Mouse (Mus musculus): Measurements from ENCODE around the gene Sp2. TPM values are rescaled to one million over a fixed set of nuclear protein-coding genes. Genes with fewer than 3 reads are reported as not detected.

Gene Sp2
- polyA plus RNA-seq, 1 experiment from 2014 or later: 14.4 TPM

DNA sequence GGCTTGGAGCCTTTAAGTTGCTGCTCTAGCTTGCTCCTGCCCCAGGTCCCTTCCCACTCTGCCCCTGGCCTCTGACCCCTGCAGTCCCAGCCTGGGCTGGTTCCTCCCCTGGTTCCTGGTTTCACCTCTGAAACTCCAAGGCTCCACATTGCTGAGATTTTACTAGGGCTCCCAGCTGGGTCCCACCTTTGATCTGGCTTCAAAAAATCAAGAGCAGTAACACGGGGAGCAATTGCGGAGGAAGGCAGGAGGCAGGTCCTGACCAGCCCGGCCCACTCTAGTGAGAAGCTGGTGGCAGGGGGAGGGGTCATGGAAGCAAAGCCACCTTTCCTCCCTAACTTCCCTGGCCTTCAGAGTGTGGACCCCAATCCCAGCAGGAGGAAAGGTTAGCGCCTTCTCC lies 2.1 kb upstream of the Sp2 start:
- Histone ChIP-seq H3K9ac (no peak overlapping the region), H3K4me3 (replicated peaks; ENCODE audit: low read length) (no peak overlapping the region), H3K27ac (no peak overlapping the region), H3K4me1 (replicated peaks; ENCODE audit: control insufficient read depth, insufficient read depth, low read length) (peaks cover 4% of the 10 kb centered on the region; the same call in 1 of the 2 replicates), H3K4me2 (replicated peaks) (no peak overlapping the region), H3K9me3 (ENCODE audit: control insufficient read depth, low read length) (no peaks in the 10 kb centered on the region), H3K27me3 (ENCODE audit: control insufficient read depth, insufficient read depth, low read length) (peaks cover 16% of the 10 kb centered on the region), H3K36me3 (replicated peaks; ENCODE audit: control insufficient read depth, insufficient read depth) (no peaks in the 10 kb centered on the region)
- DNase-seq (ENCODE audit: low spot score) (no peak), ATAC-seq (ENCODE audit: low FRiP score) (no peak)
- 14% methylated on average over 4 of the region's 4 CpGs for WGBS

DNA sequence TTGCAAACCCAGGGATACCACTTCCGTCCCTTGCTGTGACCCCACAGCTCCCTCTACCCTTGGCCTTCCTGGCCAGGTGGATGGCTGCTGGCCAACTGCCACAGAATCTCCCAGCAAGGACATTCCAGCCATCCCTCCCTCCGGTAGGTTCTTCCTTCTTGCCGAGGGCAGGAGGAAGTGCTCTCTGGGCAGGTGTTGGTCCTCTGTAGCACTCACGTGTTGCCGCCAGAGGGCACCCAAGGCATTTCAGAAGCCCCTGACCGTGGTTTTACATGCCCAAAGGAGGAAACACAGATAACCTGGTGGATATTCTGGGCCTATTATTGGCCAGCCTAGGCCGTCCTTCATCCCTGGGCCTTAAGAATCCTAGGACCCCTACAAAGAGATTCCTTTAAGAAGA lies 404 bp downstream of the Sp2 start:
- H3K27ac ChIP-seq: no peak overlapping the region
- H3K9me3 ChIP-seq (ENCODE audit: control insufficient read depth, low read length): no peaks in the 10 kb centered on the region
- peak overlapping the region; percentile 3; the same call in 1 of the 2 replicates for H3K4me2 ChIP-seq (replicated peaks)
- 4% methylated on average over 7 of the region's 7 CpGs for WGBS
- H3K4me1 ChIP-seq (replicated peaks; ENCODE audit: control insufficient read depth, insufficient read depth, low read length): peaks cover 6% of the 10 kb centered on the region; the same call in 1 of the 2 replicates
- no peak overlapping the region for H3K4me3 ChIP-seq (replicated peaks; ENCODE audit: low read length)
- H3K9ac ChIP-seq: 0 out of 2 replicates have a peak overlapping the region, but pooled peaks have one; percentile 17
- DNase-seq (ENCODE audit: low spot score): peak; percentile 83
- H3K27me3 ChIP-seq (ENCODE audit: control insufficient read depth, insufficient read depth, low read length): peaks cover 11% of the 10 kb centered on the region
- ATAC-seq (ENCODE audit: low FRiP score): no peak
- H3K36me3 ChIP-seq (replicated peaks; ENCODE audit: control insufficient read depth, insufficient read depth): no peaks in the 10 kb centered on the region

DNA sequence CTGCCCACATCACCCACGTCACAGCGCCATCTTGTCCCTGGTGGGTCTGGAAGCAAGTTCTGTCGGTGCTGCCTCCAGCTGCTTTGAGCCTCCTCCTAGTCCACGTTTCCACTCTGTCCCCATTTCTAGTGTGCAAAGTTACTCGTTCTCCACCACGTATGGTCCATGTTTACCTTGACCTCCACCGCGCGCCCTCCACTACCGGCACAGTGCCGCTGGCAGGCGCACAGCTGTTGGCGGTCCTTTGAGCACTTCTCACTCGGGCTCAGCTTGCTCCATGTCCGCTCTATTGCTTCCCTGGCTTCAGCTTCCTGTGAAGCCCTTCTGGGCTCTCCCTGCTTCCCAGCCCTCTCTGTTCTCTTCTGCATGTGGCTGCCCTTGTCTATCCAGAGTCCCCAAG lies 1.3 kb downstream of the Sp2 start:
- Histone ChIP-seq H3K27me3 (ENCODE audit: control insufficient read depth, insufficient read depth, low read length) (peaks cover 3% of the 10 kb centered on the region), H3K9ac (no peak overlapping the region), H3K4me3 (replicated peaks; ENCODE audit: low read length) (no peak overlapping the region), H3K36me3 (replicated peaks; ENCODE audit: control insufficient read depth, insufficient read depth) (no peaks in the 10 kb centered on the region), H3K4me1 (replicated peaks; ENCODE audit: control insufficient read depth, insufficient read depth, low read length) (peaks cover 6% of the 10 kb centered on the region), H3K9me3 (ENCODE audit: control insufficient read depth, low read length) (no peaks in the 10 kb centered on the region), H3K4me2 (replicated peaks) (no peak overlapping the region), H3K27ac (no peak overlapping the region)
- no peak for ATAC-seq (ENCODE audit: low FRiP score)
- 81% methylated on average over 15 of the region's 15 CpGs for WGBS
- DNase-seq (ENCODE audit: low spot score): no peak

DNA sequence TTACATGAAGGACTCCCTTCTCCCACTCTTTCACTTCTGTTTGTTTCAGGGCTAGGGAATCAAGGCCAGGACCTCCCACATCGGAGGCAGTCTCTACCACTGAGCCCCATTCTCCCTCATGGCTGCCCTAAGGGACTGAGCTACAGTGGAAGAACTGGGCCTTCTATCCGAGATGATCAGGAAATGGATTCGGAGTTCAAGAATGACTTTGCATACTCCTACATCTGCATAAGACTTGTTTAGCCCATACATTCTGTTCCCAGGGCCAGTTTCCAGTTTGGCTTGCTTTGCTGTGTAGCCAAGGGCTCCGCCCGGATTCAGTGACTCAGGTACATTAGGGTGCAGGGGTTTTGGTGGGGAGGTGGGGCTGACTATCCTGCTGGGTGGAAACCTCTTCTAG lies 2.7 kb downstream of the Sp2 start:
- Histone ChIP-seq H3K4me2 (replicated peaks) (no peak overlapping the region), H3K36me3 (replicated peaks; ENCODE audit: control insufficient read depth, insufficient read depth) (no peaks in the 10 kb centered on the region), H3K4me1 (replicated peaks; ENCODE audit: control insufficient read depth, insufficient read depth, low read length) (peaks cover 18% of the 10 kb centered on the region), H3K27me3 (ENCODE audit: control insufficient read depth, insufficient read depth, low read length) (no peaks in the 10 kb centered on the region; the same call in none of the 2 replicates), H3K9me3 (ENCODE audit: control insufficient read depth, low read length) (no peaks in the 10 kb centered on the region), H3K9ac (no peak overlapping the region), H3K27ac (no peak overlapping the region), H3K4me3 (replicated peaks; ENCODE audit: low read length) (no peak overlapping the region)
- WGBS: 80% methylated on average over 5 of the region's 5 CpGs
- ATAC-seq (ENCODE audit: low FRiP score) (no peak), DNase-seq (ENCODE audit: low spot score) (no peak)

DNA sequence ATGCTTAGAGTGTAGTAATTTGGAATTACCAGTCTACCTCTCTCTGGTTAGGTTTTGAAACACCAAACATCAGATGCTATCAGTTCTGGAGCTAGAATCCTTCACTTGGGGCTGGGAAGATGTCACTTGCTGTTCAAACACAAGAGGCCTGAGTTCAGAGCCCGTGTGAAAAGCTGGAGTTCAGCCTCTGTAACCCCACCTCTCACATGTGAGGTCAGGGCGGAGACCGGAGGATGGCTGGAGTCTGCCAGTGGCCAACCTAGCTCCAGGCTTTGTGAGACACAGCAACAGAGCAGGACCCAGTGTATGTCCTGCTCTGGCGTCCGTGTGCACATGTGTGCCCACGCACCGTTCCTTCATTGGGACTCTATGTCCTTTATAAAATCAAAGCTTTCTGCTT lies 3.4 kb downstream of the Sp2 start:
- Histone ChIP-seq H3K9ac (no peak overlapping the region), H3K27me3 (ENCODE audit: control insufficient read depth, insufficient read depth, low read length) (no peaks in the 10 kb centered on the region; the same call in 1 of the 2 replicates), H3K4me3 (replicated peaks; ENCODE audit: low read length) (no peak overlapping the region), H3K9me3 (ENCODE audit: control insufficient read depth, low read length) (no peaks in the 10 kb centered on the region), H3K36me3 (replicated peaks; ENCODE audit: control insufficient read depth, insufficient read depth) (no peaks in the 10 kb centered on the region), H3K4me1 (replicated peaks; ENCODE audit: control insufficient read depth, insufficient read depth, low read length) (peaks cover 18% of the 10 kb centered on the region), H3K4me2 (replicated peaks) (no peak overlapping the region), H3K27ac (no peak overlapping the region)
- no peak for DNase-seq (ENCODE audit: low spot score)
- WGBS: 82% methylated on average over 7 of the region's 7 CpGs
- no peak for ATAC-seq (ENCODE audit: low FRiP score)

DNA sequence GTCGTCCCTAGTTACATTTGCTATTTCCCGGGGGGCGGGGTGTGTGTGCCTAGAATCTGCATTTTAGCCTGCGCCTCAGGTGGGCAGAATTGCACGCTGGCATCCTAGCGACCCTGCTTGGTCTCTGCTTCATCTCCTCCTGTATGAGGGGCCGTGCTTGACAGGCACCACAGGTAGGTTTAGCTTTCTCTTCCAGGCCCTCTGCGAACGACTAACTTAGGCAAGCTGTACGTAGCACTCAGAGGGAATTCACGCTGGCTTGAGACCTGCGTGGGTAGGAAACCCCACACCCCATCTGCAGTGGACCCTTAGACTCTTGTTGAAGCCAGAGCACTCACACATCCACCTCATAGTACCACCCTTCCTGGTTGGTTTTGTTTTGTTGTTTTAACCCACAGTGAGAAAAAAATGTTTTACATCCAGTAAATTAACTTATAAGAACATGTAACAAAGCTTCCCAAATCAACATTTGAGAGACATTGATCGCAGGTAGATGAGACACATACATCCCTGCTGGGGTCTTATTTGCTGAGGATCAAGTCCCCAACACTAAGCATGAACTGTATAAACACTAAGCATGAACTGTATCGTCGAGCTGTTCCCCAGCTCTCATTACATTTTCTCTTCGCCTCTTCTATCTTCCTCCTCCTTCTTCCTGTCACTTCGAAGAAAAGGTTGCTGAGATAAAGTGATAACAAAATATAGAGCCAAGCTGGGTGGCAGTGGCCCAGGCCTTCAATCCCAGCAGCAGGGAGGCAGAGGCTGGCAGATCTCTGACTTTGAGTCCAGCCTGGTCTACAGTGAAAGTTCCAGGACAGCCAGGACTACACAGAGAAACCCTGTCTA lies 4.1 kb downstream of the Sp2 start:
- no peaks in the 10 kb centered on the region for H3K9me3 ChIP-seq (ENCODE audit: control insufficient read depth, low read length)
- peak overlapping the region; percentile 80 for H3K4me2 ChIP-seq (replicated peaks)
- no peak for DNase-seq (ENCODE audit: low spot score)
- 34% methylated on average over 17 of the region's 17 CpGs for WGBS
- H3K27me3 ChIP-seq (ENCODE audit: control insufficient read depth, insufficient read depth, low read length): no peaks in the 10 kb centered on the region
- H3K36me3 ChIP-seq (replicated peaks; ENCODE audit: control insufficient read depth, insufficient read depth): no peaks in the 10 kb centered on the region
- peaks cover 18% of the 10 kb centered on the region for H3K4me1 ChIP-seq (replicated peaks; ENCODE audit: control insufficient read depth, insufficient read depth, low read length)
- H3K4me3 ChIP-seq (replicated peaks; ENCODE audit: low read length): peak overlapping the region; percentile 46
- peak overlapping the region; percentile 61 for H3K9ac ChIP-seq
- no peak for ATAC-seq (ENCODE audit: low FRiP score)
- H3K27ac ChIP-seq: peak overlapping the region; percentile 79

DNA sequence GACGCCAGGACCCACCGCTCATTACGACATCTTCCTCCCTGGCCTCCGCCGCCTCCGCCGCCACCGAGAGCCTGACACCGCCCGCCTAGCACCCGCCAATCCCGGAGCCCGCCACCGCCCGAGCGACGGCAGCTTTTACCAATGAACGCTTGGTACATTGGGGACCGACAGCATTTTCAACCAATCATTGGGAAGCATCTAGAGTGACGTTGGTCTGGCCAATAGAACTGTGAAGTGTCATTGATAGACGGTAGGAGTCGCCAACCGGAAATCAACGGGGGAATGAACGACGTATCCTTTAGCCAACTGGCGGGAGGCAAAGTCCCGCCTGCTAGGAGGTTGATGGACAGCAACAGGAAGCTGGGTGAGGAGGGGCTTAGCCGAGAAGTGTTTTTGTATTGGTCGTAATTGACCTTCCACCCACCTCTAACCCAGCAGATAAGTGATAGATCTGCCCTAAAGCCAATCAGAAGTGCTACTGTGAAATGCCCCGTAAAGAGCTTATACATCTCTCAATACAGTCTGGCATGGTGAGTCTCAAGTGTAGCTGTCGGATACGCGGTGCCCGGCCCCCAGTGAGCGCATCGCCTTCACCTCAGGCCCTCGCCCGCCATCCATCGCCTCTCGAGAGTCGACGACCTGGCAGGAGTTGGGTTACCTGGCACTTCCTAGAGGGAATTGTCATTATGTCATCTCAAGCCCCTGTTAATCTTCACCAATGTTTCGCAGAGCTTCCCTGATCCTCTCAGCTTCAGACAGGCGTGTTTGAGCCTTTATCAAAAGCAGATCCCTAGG lies 5.0 kb downstream of the Sp2 start:
- H3K9ac ChIP-seq: peak overlapping the region; percentile 82
- under 1% methylated on average over 45 of the region's 45 CpGs for WGBS
- ATAC-seq (ENCODE audit: low FRiP score): peak; percentile 98

DNA sequence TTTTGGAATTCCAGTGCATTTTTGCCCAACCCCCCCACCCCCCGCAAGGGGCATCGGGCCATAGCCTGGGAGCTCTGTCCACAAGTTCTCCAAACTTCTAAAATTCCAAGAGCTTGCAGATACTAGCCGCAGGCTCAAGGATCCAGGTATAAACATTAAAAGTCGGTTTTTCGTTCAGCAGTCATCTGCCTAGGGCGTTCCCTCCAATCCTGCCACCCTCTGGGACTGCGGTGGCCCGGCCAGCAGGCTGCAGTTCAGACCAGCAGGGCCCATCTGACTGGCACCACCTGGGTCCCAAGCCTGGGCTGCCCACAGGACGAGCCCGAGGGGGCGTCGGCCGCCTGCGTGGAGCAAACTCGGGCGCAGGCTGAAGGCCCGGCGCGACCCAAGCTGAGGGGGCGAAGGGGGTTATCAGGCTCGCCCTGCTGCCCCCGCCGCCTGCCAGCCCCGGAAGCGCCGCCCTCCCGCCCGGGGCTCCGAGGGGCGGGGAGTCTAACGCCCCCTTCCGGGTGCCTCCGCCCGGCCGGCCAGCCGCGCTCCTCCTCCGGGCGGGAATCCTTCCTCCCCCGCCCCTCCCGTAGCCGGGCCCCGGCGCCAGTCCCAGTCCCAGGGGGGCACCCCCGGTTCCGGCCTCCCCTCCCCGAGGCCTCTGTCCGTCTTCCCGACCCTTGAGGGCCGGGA lies 5.7 kb downstream of the Sp2 start:
- DNase-seq (ENCODE audit: low spot score) (peak; percentile 78), ATAC-seq (ENCODE audit: low FRiP score) (peak; percentile 76)
- no peaks in the 10 kb centered on the region for H3K9me3 ChIP-seq (ENCODE audit: control insufficient read depth, low read length)
- peak overlapping the region; percentile 98 for H3K27ac ChIP-seq
- H3K4me2 ChIP-seq (replicated peaks): peak overlapping the region; percentile 76
- H3K9ac ChIP-seq: peak overlapping the region; percentile 82
- peaks cover 23% of the 10 kb centered on the region for H3K4me1 ChIP-seq (replicated peaks; ENCODE audit: control insufficient read depth, insufficient read depth, low read length)
- no peaks in the 10 kb centered on the region for H3K36me3 ChIP-seq (replicated peaks; ENCODE audit: control insufficient read depth, insufficient read depth)
- H3K4me3 ChIP-seq (replicated peaks; ENCODE audit: low read length): peak overlapping the region; percentile 54
- no peaks in the 10 kb centered on the region for H3K27me3 ChIP-seq (ENCODE audit: control insufficient read depth, insufficient read depth, low read length)
- WGBS: 0% methylated on average over 45 of the region's 50 CpGs

More for the DNA sequence above, 5.0 kb downstream of the Sp2 start:
- peak overlapping the region; percentile 98 for H3K27ac ChIP-seq
- H3K27me3 ChIP-seq (ENCODE audit: control insufficient read depth, insufficient read depth, low read length): no peaks in the 10 kb centered on the region
- no peaks in the 10 kb centered on the region for H3K9me3 ChIP-seq (ENCODE audit: control insufficient read depth, low read length)
- H3K36me3 ChIP-seq (replicated peaks; ENCODE audit: control insufficient read depth, insufficient read depth): no peaks in the 10 kb centered on the region
- peak; percentile 98 for DNase-seq (ENCODE audit: low spot score)
- peak overlapping the region; percentile 80 for H3K4me2 ChIP-seq (replicated peaks)
- H3K4me1 ChIP-seq (replicated peaks; ENCODE audit: control insufficient read depth, insufficient read depth, low read length): peaks cover 23% of the 10 kb centered on the region
- peak overlapping the region; percentile 54 for H3K4me3 ChIP-seq (replicated peaks; ENCODE audit: low read length)

DNA sequence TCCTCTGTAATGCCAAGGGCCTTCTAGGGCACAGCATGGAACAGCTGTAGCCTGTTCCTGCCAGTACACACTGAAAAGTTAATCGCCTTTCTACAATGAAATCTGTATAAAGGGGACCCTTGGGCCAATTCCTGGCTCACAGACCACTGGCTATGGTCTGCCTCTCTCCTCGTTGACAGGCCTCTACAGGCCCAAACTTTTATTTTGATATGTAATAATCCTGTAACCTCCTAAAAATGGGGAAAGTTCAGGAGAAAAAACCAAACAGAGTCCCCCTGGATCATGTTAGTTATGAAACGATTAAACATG lies 6.4 kb downstream of the Sp2 start:
- peak overlapping the region; percentile 98 for H3K27ac ChIP-seq
- no peaks in the 10 kb centered on the region for H3K9me3 ChIP-seq (ENCODE audit: control insufficient read depth, low read length)
- 51% methylated on average over 3 of the region's 3 CpGs for WGBS
- no peaks in the 10 kb centered on the region for H3K36me3 ChIP-seq (replicated peaks; ENCODE audit: control insufficient read depth, insufficient read depth)
- H3K4me2 ChIP-seq (replicated peaks): peak overlapping the region; percentile 76
- DNase-seq (ENCODE audit: low spot score) (no peak), ATAC-seq (ENCODE audit: low FRiP score) (no peak)
- peak overlapping the region; percentile 82 for H3K9ac ChIP-seq
- peak overlapping the region; percentile 54 for H3K4me3 ChIP-seq (replicated peaks; ENCODE audit: low read length)
- peaks cover 23% of the 10 kb centered on the region for H3K4me1 ChIP-seq (replicated peaks; ENCODE audit: control insufficient read depth, insufficient read depth, low read length)
- no peaks in the 10 kb centered on the region for H3K27me3 ChIP-seq (ENCODE audit: control insufficient read depth, insufficient read depth, low read length)
